Mouse (Mus musculus): ENCODE results near the gene Kmt5b. TPM values are rescaled to one million over a fixed set of nuclear protein-coding genes. Genes with fewer than 3 reads are reported as not detected.

Gene Kmt5b
- total RNA-seq, 4 experiments from 2014 or later, result 23.7 to 29.4 (median 28.2) TPM

Other genes with a start within 250 kb of the Kmt5b start
- 10 to 100 TPM; 67.3 to 84.8 (median 74.2) TPM for gene Ppp6r3, start 191.7 kb upstream of the Kmt5b start, total RNA-seq (2022)
- gene Lrp5, start 80.9 kb upstream of the Kmt5b start, total RNA-seq (2022), result 10 to 100 TPM; 48.9 to 52.9 (median 50.7) TPM
- 1 to 10 TPM; 5.5 to 8.2 (median 6.5) TPM for gene 1810055G02Rik, start 59.1 kb upstream of the Kmt5b start, total RNA-seq (2022)
- gene Chka, start 84.4 kb downstream of the Kmt5b start, total RNA-seq (2022), result 10 to 100 TPM in 1 of 4 experiments, 1 to 10 TPM in 3; 8.3 to 10.4 (median 8.7) TPM
- gene Tcirg1, start 139.7 kb downstream of the Kmt5b start, total RNA-seq (2022), result 10 to 100 TPM in 2 of 4 experiments, 1 to 10 TPM in 2; 8.5 to 13.9 (median 9.3) TPM
- 100 to 1,000 TPM; 481 to 543 (median 507) TPM for gene Ndufs8, start 145.4 kb downstream of the Kmt5b start, total RNA-seq (2022)
- gene Aldh3b1, start 162.4 kb downstream of the Kmt5b start, total RNA-seq (2022), result 1 to 10 TPM in 3 of 4 experiments, under 1 TPM in 1; 0.76 to 2.2 (median 1.6) TPM
- 10 to 100 TPM; 11.1 to 19.2 (median 13.7) TPM for gene Unc93b1, start 167.8 kb downstream of the Kmt5b start, total RNA-seq (2022)
- gene Aldh3b3, start 191.2 kb downstream of the Kmt5b start, total RNA-seq (2022), result 1 to 10 TPM in 1 of 4 experiments, under 1 TPM in 3; 0.35 to 1.2 (median 0.55) TPM
- under 1 TPM in 2 of 4 experiments, not detected in 2; 0.19 to 0.23 TPM for gene Aldh3b2, start 204.9 kb downstream of the Kmt5b start, total RNA-seq (2022)
- 10 to 100 TPM; 24.2 to 32.4 (median 28.4) TPM for gene Acy3, start 219.1 kb downstream of the Kmt5b start, total RNA-seq (2022)
- not detected for gene Tbx10, start 225.3 kb downstream of the Kmt5b start, total RNA-seq (2022)
- gene Nudt8, start 233.2 kb downstream of the Kmt5b start, total RNA-seq (2022), result 100 to 1,000 TPM; 134 to 165 (median 153) TPM
- 1 to 10 TPM in 1 of 4 experiments, under 1 TPM in 3; 0.69 to 1.6 (median 0.81) TPM for gene Gm49405, start 233.2 kb downstream of the Kmt5b start, total RNA-seq (2022)
- gene Doc2g, start 235.9 kb downstream of the Kmt5b start, total RNA-seq (2022), result 100 to 1,000 TPM; 255 to 281 (median 261) TPM
- gene Ndufv1, start 245.4 kb downstream of the Kmt5b start, total RNA-seq (2022), result 1,000 to 10,000 TPM; 1,087 to 1,207 (median 1,176) TPM